Mouse (Mus musculus): ENCODE data around the gene Nnmt.

Gene Nnmt

GRCm38 (mm10) chr9:48633147-48633546 lies 28.2 kb upstream of the Nnmt start:
- no peak for DNase-seq

DNA sequence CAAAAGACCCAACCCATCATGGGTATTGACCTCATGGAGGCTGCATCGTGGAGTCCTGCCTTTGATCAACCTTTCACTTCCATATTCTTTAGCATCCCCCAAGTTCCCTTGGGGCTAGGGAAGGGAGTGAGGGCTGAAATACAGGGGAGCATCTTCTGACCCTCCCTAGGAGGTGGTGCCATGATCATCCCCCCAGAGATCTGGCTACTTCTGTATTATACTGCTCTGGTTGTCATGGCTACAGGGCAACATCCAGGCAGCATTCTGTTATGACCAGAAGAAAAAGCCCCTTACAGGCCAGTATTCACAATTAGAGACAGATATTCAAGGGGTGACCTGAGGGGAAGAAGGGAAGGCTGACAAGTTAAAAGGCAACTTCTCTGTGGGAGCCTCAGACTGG lies 14.3 kb upstream of the Nnmt start:
- no peak for DNase-seq

GRCm38 (mm10) chr9:48618589-48618988 lies 13.6 kb upstream of the Nnmt start:
- DNase-seq, result peak; percentile 52

DNA sequence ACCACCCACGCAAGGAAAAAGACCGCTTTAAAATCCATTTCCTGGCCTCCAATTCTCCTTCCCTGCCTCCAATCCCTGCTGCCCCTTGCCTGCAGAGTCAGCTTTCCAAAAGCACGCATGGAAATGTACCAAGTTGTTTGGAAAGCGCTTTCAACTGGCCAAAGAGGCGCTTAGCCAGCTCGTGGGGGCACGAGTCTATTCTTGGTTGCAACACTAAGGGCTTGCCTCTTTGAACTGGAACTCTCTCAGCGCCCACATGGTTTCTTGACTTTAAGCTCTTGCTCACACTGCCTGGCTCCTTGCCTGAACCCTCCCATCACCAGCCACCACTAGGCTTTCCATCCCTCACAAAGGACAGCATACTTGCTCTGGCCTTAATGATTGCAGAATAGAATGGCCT lies 13.2 kb upstream of the Nnmt start:
- no peak for DNase-seq

DNA sequence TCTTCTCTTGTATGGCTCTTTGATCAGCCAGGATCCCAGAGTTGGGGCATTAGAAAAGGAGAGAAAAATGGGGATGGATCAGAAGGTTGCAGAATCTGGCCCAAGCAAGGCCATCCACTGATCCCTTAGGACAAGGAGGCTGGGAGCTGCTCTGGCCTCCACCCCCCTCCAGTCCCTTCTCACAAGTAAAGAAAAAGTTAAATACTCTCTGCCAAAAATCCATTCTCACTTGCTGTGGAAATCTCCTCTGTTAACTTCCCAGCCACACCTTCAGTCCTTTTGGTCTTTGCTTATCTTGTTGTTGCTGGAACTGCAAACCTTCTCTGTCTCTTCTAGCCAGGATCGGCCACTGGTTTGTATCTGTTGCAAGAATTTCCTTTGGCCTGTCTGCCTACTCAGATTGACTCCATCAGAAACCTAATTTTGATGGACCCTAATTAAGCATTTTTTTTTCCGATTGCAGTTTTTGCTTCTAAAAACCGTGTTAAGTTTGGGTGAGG lies 12.6 kb upstream of the Nnmt start:
- no peak for DNase-seq

DNA sequence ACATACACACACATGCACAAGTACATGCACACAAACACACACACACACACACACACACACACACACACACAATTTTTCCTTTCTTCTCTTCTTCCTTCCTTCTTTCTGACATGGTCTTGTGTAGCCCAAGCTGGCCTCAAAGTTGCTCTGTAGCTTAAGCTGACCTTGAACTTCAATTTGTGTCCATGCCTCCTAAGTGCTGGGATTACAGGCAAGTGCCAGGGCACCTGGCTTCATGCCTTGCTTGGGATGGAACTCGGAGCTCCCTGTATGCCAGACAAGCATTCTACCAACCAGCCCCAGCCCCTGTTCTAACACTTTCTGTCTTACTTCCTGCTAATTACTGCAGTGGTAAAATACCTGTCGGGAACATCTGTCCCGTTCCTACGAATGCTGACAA lies 8.3 kb upstream of the Nnmt start:
- no peak for DNase-seq

GRCm38 (mm10) chr9:48612542-48612941 lies 7.6 kb upstream of the Nnmt start:
- DNase-seq, result no peak

DNA sequence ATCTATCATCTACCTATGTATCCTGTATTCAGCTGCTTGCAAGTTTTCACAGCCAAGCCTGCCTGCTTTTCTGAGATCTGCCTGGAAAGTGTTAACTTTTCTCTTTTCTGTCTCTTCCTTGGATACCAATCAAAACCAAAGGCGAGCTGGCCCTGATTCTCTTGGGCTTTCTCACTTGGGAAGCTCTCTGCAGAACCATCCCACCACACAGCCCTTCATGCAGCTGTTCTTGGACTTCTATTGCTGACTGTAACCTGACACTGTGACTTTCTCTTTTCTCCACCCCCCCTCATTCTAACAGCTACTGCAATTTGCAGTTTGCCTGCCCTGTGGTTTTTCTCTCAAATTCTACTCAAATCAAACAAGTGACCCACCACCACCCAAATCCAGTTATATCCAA lies 6.1 kb upstream of the Nnmt start:
- DNase-seq, result no peak

DNA sequence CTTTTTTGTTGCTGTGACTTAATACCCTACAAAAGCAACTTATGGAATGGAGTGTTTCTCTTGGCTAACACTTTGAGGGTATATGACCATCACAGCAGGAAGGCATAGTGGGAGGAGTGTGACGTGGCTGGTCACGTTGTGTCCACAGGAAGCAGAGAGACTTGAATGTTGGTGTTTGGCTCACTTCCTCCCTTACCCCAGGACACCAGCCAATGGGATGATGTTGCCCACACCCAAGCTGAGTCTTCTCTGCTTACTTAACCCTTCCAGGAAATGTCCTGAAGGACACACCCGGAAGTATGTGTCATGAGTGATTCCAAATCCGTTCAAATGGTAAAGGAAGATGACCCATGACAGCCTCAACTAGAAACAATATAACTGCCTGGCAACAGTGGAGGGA lies 4.8 kb upstream of the Nnmt start:
- DNase-seq, result no peak

DNA sequence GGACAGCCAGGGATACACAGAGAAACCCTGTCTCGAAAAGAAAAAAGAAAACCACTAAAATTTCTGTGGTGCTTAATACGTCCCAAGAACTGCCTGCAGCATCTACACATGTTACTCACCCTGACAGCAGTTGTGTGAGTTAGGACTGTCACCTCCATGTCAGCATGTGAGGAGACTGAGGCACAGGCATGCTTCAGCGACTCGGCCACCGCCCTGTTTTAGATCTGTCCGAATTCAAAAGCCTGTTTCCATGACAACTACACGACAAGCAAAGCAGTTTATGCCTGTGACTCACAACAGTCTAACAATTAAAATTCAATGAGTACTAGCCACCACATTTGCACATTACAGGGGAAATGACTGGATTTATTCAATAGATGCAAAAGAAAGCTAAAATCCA lies 2.5 kb upstream of the Nnmt start:
- DNase-seq, result no peak

DNA sequence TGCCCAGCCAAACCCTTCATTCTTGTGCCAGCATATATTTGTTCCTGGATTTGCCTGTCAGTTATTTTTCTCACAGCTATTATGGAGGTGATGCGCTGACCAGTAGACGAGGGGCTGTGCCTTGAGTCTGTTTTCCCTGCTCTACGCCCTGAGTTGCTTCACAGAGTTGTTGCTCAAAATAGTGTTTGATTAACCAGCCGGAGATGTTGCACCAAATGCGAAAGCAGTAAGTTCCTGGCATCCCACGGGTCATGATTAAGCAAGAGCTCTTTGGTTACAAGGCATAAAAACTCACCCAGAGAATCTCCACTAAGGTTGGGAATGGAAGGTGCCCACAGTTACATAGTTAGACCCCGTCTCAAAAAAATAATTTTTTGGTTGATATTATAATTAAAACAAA lies 1.2 kb upstream of the Nnmt start:
- DNase-seq, result no peak

- DNase-seq, result no peak
Observed at GRCm38 (mm10) chr9:48605697-48606096, 744 bp upstream of the Nnmt start.

- DNase-seq, result no peak
Observed at GRCm38 (mm10) chr9:48604226-48604625, 727 bp downstream of the Nnmt start.

DNA sequence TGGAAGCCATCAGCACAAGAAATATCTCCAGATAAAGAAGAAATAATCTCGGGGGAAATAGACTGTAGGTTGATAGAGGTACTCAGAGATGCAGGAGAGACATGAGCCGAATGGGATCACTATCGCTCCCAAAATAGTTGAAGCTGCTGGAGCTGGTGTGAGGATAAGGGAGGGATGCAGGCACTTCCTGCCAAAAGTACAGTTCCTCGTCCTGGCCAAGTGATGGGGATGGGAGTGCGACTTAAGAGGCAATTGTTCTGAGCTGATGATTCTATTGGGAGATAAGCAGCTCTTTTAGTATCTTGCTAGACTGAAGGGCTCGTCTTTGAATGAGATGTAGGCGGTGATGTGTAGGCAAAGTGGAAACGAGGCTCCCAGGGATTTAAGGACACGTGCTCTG lies 4.1 kb downstream of the Nnmt start:
- DNase-seq, result no peak

DNA sequence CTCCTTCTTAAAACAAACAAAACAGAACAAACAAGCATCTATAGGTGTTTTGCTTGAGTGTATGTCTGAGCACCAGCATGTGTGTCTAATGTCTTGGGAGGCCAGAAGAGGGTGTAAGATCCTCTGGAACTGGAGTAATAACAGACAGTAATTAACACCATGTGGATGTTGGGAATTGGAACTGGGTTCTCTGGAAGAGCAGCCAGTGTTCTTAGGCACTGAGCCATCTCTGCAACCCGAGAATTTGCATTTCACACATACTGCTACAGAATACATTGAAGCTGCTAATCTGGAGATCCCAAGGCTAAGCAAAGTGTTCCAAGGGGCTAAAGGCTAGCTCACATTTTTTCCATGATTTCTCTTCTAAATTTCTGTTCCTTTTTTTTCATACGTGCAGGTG lies 4.9 kb downstream of the Nnmt start:
- no peak for DNase-seq

GRCm38 (mm10) chr9:48597494-48597893 lies 7.5 kb downstream of the Nnmt start:
- DNase-seq, result no peak

GRCm38 (mm10) chr9:48596924-48597323 lies 8.0 kb downstream of the Nnmt start:
- DNase-seq, result no peak

DNA sequence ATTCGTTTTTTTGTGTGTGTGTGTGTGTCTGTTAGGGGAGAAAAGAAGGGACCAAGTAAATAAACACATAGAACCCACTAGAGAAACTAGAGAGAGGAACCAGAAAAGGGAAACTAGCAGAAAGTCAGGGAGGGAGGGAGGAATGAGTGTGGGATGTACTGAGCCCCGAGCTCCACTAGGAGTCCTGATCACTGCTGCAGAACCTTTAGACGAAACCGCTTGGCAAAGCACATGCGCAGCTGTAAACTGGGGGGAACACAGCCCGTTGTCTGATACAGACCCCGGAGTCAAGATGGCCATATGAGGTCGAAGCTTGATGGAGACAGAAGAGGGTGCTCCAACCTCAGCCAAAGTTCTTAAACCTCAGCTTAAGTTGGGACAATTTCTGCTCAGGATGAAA lies 11.0 kb downstream of the Nnmt start:
- DNase-seq, result no peak

GRCm38 (mm10) chr9:48590606-48591005 lies 14.3 kb downstream of the Nnmt start:
- no peak for DNase-seq

DNA sequence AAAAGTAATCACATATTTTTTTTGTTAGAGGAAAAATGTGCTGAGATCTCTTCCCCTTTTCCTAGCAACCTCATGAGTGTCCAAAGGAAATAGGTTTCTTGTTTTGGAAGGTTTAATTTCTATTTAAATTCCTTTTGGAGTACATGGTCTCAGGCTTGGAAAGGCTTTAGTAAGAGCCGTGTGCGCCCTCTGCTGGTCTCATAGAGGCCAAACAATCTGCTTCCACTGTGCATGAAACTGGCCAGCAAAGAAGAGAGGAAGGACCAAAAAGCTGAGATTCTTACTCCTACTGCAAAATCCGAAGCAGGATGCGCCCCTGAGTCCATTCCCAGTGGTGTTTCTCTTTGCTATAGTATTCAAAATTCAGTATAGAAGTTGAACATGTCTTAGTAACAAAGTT lies 18.6 kb downstream of the Nnmt start:
- peak; percentile 61 for DNase-seq

- DNase-seq, result no peak
Observed at GRCm38 (mm10) chr9:48580808-48581207, 24.1 kb downstream of the Nnmt start.

GRCm38 (mm10) chr9:48562388-48562787 lies 42.6 kb downstream of the Nnmt start:
- peak; percentile 21 for DNase-seq

- DNase-seq, result peak; percentile 57
Observed at GRCm38 (mm10) chr9:48559482-48560139, 45.3 kb downstream of the Nnmt start.

DNA sequence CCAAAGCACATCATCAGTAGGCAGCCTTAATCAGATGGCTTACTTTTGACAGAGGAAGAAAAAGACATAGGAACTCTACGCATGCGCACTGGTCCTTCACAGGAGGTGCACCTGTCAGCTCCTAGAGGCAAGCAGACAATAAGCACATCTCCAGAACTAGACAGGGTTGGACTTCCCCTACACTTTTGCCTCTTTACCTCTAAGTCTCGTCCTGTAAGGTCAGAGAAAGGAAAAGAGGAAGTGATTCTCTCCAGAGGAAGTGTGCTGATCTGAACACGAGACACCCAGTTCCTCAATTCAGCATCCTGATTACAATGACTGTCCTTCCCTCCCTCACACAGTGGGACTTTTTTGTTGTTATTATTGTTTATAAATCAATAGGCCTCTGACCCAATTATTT lies 46.3 kb downstream of the Nnmt start:
- peak; percentile 70 for DNase-seq

DNA sequence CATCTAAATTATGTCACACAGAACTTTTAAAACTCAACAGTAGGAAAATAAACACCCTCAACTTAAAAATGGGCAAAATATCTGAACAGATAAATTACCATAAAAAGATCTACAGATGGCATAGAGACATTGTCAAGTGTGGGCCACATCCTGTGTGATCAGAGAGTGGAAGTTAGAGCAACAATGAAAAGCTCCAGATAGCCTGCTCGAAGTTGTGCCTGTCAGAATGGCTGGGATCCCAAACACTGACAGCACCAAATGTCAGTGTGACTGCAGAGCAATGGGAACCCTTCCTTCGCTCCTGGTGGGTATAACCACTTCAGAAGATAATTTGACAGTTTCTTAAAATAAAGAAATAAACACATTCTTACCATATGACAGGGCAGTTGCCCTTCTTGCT lies 55.9 kb downstream of the Nnmt start:
- DNase-seq, result no peak

DNA sequence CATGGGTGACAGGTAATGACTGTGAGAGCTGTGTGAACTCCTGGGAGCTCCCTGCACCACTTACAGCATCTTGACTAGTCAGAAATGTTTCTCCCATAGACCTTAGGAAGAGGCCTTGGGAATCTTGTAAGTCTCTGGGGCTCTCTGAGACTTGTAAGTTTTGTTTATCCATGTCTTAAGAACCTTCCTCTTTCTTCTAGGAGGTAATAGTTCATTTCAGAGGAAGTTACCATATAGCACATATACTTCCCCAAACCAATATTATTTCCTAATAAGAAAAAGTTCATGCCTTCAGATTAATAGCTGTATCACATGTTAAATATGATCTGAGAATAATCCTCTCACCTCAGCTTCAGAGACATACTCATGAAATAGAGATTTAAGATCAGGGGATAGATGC lies 57.7 kb downstream of the Nnmt start:
- no peak for DNase-seq

Measured in thymus, postnatal 14 days (tissue).